Mouse (Mus musculus) lung, embryonic 14.5 days (tissue): ENCODE data around the gene Ankrd60. TPM values are rescaled to one million over a fixed set of nuclear protein-coding genes. Genes with fewer than 3 reads are reported as not detected.

Source experiments
- ATAC-seq: fragments of 200-750 bp; cut with Nextera tagmentation; 2 replicates; pipeline ENCODE4 v1.8.0; 2017; ENCODE audit warnings: mild to moderate bottlenecking, moderate TSS enrichment, moderate library complexity; ENCODE audit not compliant: insufficient read depth
- DNase-seq: peaks from one replicate; pipeline ENCODE4 v3.0.0-alpha.2; 2015
- H3K27ac ChIP-seq: fragments of 300-500 bp; sonication (generic); 2 replicates; pipeline ENCODE4 v1.5.1; 2014; ENCODE audit warnings: low read depth, mild to moderate bottlenecking, moderate library complexity
- H3K27me3 ChIP-seq: fragments of 300-500 bp; sonication (generic); 2 replicates; pipeline ENCODE4 v1.6.1; 2014; ENCODE audit warnings: low read length, control low read depth; ENCODE audit not compliant: insufficient read depth
- H3K36me3 ChIP-seq: fragments of 300-500 bp; sonication (generic); 2 replicates; pipeline ENCODE4 v1.6.1; 2014; ENCODE audit warnings: control low read depth; ENCODE audit not compliant: insufficient read depth
- H3K4me1 ChIP-seq: fragments of 300-500 bp; sonication (generic); 2 replicates; pipeline ENCODE4 v1.6.1; 2014; ENCODE audit warnings: antibody characterized with exemption, control low read depth; ENCODE audit not compliant: insufficient read depth
- H3K4me2 ChIP-seq: fragments of 300-500 bp; sonication (generic); 2 replicates; pipeline ENCODE4 v1.6.1; 2014; ENCODE audit warnings: mild to moderate bottlenecking
- H3K4me3 ChIP-seq: fragments of 300-500 bp; sonication (generic); 2 replicates; pipeline ENCODE4 v1.5.1; 2014; ENCODE audit warnings: low read depth, low read length
- H3K9ac ChIP-seq: fragments of 300-500 bp; sonication (generic); 2 replicates; pipeline ENCODE4 v1.6.1; 2014
- H3K9me3 ChIP-seq: fragments of 300-500 bp; sonication (generic); 2 replicates; pipeline ENCODE4 v1.6.1; 2016; ENCODE audit warnings: low read depth, low read length, control low read depth
- CTCF ChIP-seq: IDR thresholded peaks from 2 replicates; pipeline ENCODE4 v1.5.1; 2016; ENCODE audit warnings: antibody characterized with exemption, low read depth
- WGBS: fragments of 180-500 bp; shearing (Covaris S2); extraction: QIAGEN DNeasy Blood & Tissue Kit; methylation state at CpG from one replicate; pipeline ENCODE4 v1.1.7; 2014; 5-methylcytosine and 5-hydroxymethylcytosine counted together
- polyA plus RNA-seq: library from polyadenylated mRNA; unstranded; fragments of >200 nt; fragmentation: Nextera tagmentation; extraction: Ambion mirVana; gene quantifications from 2 replicates; pipeline ENCODE4 v1.2.1, GENCODE M21; 2014

The Ankrd60 gene
- polyA plus RNA-seq, 1 experiment from 2014 or later: not detected

DNA sequence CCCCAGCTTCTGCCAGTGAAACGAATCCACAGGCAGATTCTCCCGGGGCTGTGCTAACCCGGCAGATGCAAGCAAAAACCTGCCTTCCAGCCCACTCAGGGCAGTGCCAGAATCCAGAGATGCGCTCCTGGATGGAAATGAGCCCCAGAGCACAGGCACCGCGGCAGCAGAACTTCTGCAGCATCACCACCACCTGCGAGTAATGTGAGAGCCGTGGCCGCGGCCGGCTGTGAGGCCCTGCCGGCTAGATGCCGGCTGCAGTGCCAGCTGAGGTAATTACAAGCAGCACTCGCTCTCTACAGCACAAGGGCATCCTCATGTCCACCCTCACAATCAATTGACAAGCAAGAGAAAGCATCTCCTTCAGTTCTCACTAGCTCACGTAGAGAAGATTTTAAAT lies 6.2 kb upstream of the Ankrd60 start:
- DNase-seq (no peak), ATAC-seq (no peak)
- H3K9me3 ChIP-seq: 0 out of 2 replicates have a peak, but pooled peaks cover 4% of the 10 kb centered on the region
- no peaks in the 10 kb centered on the region for H3K4me1 ChIP-seq
- no peak overlapping the region for H3K4me2 ChIP-seq
- no peak overlapping the region for H3K27ac ChIP-seq
- no peaks in the 10 kb centered on the region for H3K36me3 ChIP-seq
- H3K4me3 ChIP-seq: no peak overlapping the region
- TF ChIP-seq CTCF: no peak
- 42% methylated on average over 15 of the region's 15 CpGs for WGBS
- H3K27me3 ChIP-seq: peaks cover 26% of the 10 kb centered on the region
- no peak overlapping the region for H3K9ac ChIP-seq

DNA sequence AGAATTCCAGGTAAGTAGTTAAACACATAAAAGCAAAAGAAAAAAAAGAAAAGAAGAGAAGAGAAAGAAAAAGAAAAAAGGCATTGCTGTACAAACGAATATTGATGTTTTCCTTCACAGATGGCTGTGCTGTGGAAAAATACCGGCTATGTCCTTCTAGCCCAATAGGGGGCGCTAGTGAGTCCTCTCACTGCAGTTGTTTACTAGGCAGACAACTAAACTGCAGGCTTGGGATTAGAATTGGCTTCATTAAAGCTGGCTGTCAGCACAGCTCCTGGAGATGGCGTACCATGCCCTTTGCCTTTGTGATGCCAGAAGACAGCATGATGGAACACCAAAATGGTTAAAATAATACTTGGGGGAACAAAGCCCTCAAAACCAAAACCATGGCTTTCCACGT lies 5.3 kb upstream of the Ankrd60 start:
- Histone ChIP-seq H3K36me3 (no peaks in the 10 kb centered on the region), H3K27me3 (peaks cover 26% of the 10 kb centered on the region), H3K4me2 (no peak overlapping the region), H3K27ac (no peak overlapping the region), H3K9ac (no peak overlapping the region), H3K4me1 (no peaks in the 10 kb centered on the region), H3K9me3 (0 out of 2 replicates have a peak, but pooled peaks cover 4% of the 10 kb centered on the region), H3K4me3 (no peak overlapping the region)
- 41% methylated on average over 5 of the region's 5 CpGs for WGBS
- no peak for ATAC-seq
- peak; percentile 75 for TF ChIP-seq CTCF
- DNase-seq: peak; percentile 76

DNA sequence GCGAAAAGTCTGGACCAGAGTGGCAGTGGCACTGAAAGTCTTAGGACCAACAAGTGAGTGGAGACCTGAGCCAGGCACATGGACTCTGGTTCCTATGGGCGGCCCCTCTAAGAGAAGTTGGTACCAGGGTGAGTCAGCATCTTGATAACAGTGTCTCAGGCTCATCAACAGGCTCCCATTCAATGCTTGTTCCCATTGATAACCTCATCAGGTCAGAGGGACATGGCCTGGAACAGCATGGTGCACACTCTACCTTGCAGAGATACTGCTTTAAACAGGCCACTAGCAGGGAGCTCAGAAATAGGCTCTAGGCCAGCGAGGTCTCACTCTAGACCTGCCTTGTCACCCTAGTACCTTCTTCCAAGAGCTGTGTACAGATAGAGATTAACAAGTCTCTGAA lies 4.7 kb upstream of the Ankrd60 start:
- DNase-seq (no peak), ATAC-seq (no peak)
- no peaks in the 10 kb centered on the region for H3K4me1 ChIP-seq
- H3K9me3 ChIP-seq: 0 out of 2 replicates have a peak, but pooled peaks cover 4% of the 10 kb centered on the region
- no peak overlapping the region for H3K4me3 ChIP-seq
- no peaks in the 10 kb centered on the region for H3K36me3 ChIP-seq
- TF ChIP-seq CTCF: no peak
- 91% methylated on average over 3 of the region's 3 CpGs for WGBS
- H3K9ac ChIP-seq: no peak overlapping the region
- H3K4me2 ChIP-seq: no peak overlapping the region
- no peak overlapping the region for H3K27ac ChIP-seq
- peaks cover 26% of the 10 kb centered on the region for H3K27me3 ChIP-seq

DNA sequence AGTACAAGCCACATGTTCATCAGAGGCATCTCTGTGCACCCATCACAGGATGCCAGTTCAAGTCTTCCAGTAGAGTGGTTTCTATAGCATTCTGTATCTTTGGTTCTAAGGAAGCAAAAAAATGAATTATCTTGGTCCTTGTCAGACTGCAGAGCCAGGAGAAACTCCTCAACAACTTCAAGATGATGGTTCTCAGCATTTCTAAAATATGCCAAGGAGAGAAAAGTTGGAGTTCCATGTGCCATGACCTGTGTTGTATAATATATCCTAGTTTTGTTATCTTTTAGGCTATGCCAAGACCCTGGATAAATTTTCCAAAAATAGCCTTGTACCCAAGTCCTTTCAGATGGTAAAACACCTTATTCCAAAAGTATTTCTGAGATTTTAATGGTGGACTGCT lies 2.9 kb upstream of the Ankrd60 start:
- ATAC-seq (no peak), DNase-seq (peak; percentile 63)
- Histone ChIP-seq H3K9me3 (no peaks in the 10 kb centered on the region), H3K9ac (no peak overlapping the region), H3K4me3 (no peak overlapping the region), H3K27ac (no peak overlapping the region), H3K36me3 (no peaks in the 10 kb centered on the region), H3K27me3 (peaks cover 26% of the 10 kb centered on the region), H3K4me2 (no peak overlapping the region), H3K4me1 (no peaks in the 10 kb centered on the region)
- TF ChIP-seq CTCF: no peak

DNA sequence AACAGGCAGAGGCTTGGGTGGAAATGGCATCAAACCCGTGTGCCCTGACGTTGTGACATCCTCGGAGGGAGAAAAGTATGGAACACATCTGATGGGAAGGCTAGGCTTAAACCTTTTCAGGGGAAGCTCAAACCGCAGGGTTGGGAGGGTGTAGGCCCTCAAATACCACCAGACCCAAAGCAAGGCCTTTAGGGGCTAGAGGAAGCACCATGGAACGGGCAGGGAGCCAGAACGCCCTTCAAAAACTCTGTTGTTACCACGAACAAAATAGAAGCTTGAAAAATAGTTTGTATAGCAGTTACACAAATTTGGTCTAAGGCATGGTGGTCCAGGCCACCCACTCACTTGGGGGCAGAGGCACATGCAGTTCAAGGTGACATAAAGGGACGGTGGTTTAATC lies 430 bp upstream of the Ankrd60 start:
- H3K27me3 ChIP-seq: peaks cover 3% of the 10 kb centered on the region
- H3K36me3 ChIP-seq: no peaks in the 10 kb centered on the region
- H3K9me3 ChIP-seq: no peaks in the 10 kb centered on the region
- H3K9ac ChIP-seq: peak overlapping the region; percentile 38
- TF ChIP-seq CTCF: no peak
- H3K4me3 ChIP-seq: peak overlapping the region; percentile 45
- no peak for ATAC-seq
- peak overlapping the region; percentile 86 for H3K4me2 ChIP-seq
- 22% methylated on average over 8 of the region's 8 CpGs for WGBS
- peak; percentile 46 for DNase-seq
- no peaks in the 10 kb centered on the region for H3K4me1 ChIP-seq
- no peak overlapping the region for H3K27ac ChIP-seq

DNA sequence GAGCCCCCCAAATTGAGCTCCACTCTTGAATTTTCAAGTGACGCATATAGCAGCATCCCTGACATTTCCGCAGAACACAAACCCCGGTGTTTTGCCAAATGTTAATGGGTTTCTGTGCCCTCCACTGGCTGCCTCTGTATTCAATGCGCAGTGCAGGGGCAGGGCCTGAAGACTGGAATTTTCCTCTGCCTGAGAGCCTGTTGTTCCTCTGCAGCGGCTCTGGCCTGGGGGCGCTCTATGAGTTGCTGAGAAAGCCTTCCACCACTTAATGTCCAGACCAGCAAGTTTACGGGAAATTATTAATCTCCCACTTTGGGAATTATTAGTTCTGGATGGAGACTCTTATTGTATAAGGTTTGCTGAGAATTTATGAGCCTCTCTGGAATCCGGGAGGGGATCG lies 14.0 kb downstream of the Ankrd60 start:
- H3K27ac ChIP-seq: peak overlapping the region; percentile 8; the same call in 1 of the 2 replicates
- 0 out of 2 replicates have a peak, but pooled peaks cover 4% of the 10 kb centered on the region for H3K4me1 ChIP-seq
- H3K9me3 ChIP-seq: no peaks in the 10 kb centered on the region
- H3K36me3 ChIP-seq: no peaks in the 10 kb centered on the region
- peak; percentile 45 for TF ChIP-seq CTCF
- 47% methylated on average over 9 of the region's 9 CpGs for WGBS
- no peak overlapping the region for H3K9ac ChIP-seq
- no peak overlapping the region for H3K4me2 ChIP-seq
- ATAC-seq: no peak
- H3K4me3 ChIP-seq: no peak overlapping the region
- no peaks in the 10 kb centered on the region for H3K27me3 ChIP-seq
- DNase-seq: peak; percentile 66

DNA sequence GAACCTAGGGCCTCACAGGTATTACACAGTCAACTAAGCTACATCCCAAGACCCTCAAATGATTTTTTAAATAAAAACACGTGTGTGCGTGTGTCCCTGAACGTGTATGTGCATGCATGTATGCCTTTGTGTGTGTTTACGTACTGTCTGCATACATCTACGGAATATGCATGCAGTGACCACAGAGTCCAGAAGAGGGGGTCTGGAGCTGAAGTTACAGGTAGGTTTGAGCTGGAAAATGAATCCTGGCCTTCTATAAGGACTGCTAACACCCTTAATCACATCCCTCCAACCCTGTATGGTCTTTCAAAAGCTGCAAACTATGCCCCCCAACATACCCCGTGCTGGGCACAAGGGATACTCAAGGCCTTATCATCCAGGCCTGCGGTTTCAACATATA lies 14.8 kb downstream of the Ankrd60 start:
- no peaks in the 10 kb centered on the region for H3K9me3 ChIP-seq

More for the DNA sequence above, 14.8 kb downstream of the Ankrd60 start:
- Histone ChIP-seq H3K27ac (no peak overlapping the region), H3K4me1 (0 out of 2 replicates have a peak, but pooled peaks cover 4% of the 10 kb centered on the region), H3K4me2 (no peak overlapping the region), H3K27me3 (no peaks in the 10 kb centered on the region), H3K9ac (no peak overlapping the region), H3K36me3 (no peaks in the 10 kb centered on the region), H3K4me3 (no peak overlapping the region)
- 56% methylated on average over 7 of the region's 7 CpGs for WGBS
- ATAC-seq (no peak), DNase-seq (peak; percentile 61)
- peak; percentile 58 for TF ChIP-seq CTCF
